Mouse (Mus musculus) erythroblast, adult 5-6 weeks (primary cell): ENCODE data around the gene Pdpk1. TPM values are rescaled to one million over a fixed set of nuclear protein-coding genes. Genes with fewer than 3 reads are reported as not detected.

Experiments used
- ATAC-seq: replicated peaks from 2 replicates; pipeline ENCODE4 v1.8.0; 2016; ENCODE audit warnings: moderate number of reproducible peaks, mild to moderate bottlenecking, moderate TSS enrichment, inconsistent platforms; ENCODE audit not compliant: poor library complexity, low FRiP score, severe bottlenecking
- total RNA-seq, 2 experiments: library from RNA; stranded (forward) in 1 of 2; stranded (reverse) in 1 of 2; fragments of 150-400 nt in 1 of 2; fragments of 200-764, 138-1000 nt in 1 of 2; gene quantifications; 2 replicates each; pipeline versions ENCODE4 v1.2.3 to v1.2.4; 2015 to 2017; ENCODE audit warnings: low replicate concordance in 2 of 2

The Pdpk1 gene
- total RNA-seq, 2 experiments from 2014 or later, result 24.0 to 30.8 TPM

DNA sequence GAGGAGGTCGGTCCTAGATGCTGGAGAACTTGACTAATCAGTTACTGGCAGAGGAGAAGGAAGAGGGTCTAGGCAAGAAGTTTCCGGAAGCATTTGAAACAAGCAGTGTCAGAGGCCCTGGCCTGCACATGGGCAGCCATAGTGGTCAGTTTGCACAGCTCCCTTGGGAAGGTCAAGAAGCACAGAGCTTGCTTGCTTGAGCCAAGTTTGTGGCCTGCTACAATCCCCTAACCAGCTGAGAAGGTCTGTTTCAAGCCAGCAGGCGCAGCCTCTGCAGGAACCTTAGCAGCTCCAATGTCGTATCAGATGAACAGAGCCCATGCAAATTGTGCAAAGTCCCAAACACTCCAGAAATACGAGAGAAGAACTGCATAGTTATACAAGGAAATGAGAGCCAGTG lies 102.7 kb downstream of the Pdpk1 start:
- ATAC-seq, result no peak

DNA sequence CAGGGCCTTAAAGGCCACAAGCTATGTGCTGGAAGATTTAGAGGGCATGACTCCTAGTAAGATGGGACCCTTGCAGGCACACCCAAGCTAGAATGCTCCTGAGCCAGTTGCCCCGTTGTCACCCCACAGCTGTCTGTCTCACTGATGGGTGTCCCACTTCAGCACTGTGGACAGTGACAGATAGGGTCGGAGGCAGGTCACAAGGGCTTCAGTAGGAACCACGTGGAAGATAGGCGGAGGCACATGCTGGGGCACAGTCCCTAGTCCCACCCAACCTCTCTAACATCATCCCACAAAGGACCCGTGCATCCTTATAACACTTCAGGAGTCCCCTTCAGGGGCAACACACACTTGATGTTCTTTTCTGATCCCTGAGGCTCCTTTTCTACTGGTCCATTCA lies 104.7 kb downstream of the Pdpk1 start:
- ATAC-seq, result no peak

GRCm38 (mm10) chr17:24045608-24046007 lies 105.1 kb downstream of the Pdpk1 start:
- ATAC-seq, result no peak

GRCm38 (mm10) chr17:24044482-24044881 lies 106.2 kb downstream of the Pdpk1 start:
- ATAC-seq, result no peak

- ATAC-seq, result no peak
These were observed 112.9 kb downstream of the Pdpk1 start, which contains the start of gene Prss27 for GRCm38 (mm10) chr17:24037844-24038243. Prss27 (plus strand) TSS chr17:24038144.

DNA sequence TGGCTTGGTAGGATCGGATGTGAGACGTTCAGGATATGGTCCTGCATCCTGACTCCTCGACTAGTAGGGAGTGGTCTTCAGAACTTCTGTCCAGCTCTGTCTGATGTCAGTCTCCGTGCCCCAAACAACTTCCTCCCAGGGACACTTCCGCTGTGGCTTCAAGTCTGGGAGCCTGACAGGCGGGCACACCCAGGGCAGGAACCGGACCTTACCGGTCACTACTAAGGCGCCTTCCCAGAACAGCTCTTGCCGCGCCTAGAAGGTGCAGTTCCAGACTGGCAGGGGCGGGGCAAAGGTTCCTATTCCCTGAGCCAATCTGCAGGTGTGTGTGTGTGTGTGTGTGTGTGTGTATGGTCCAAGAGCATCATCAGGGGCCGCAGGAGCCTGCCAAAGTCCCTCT lies 113.4 kb downstream of the Pdpk1 start:
- no peak for ATAC-seq

- no peak for ATAC-seq
These were observed 113.8 kb downstream of the Pdpk1 start for GRCm38 (mm10) chr17:24036954-24037353.

- ATAC-seq, result no peak
These were observed 115.6 kb downstream of the Pdpk1 start for GRCm38 (mm10) chr17:24035087-24035486.

- no peak for ATAC-seq
These were observed 120.2 kb downstream of the Pdpk1 start for GRCm38 (mm10) chr17:24030551-24030950.

DNA sequence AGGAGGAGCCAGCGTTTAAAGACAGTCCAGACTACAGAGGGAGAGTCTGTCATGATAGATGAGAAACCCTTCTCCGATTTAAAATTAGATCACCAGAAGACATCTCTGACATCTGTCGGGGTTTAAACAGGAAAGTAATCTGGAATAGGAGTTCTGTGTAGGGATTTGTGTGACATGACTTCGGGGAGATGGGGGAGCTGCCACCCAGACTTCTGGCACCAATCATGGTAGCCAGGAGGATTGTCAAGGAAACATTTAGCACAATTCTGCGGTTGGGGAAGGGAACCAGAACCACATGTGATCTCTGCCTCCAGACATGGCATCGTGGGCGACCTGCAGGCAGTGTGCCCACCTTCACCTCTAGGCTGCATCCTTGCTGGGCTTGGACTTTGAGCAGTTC lies 121.2 kb downstream of the Pdpk1 start:
- no peak for ATAC-seq

Other genes starting within 250 kb of the Pdpk1 start
- gene Dcpp3, start 233.5 kb downstream of the Pdpk1 start, total RNA-seq (2015; ENCODE audit: low replicate concordance), result not detected in 2 replicates
- not detected in 2 replicates for gene Dcpp3, start 233.5 kb downstream of the Pdpk1 start, total RNA-seq (2017; ENCODE audit: low replicate concordance)
- gene Sbp, start 209.3 kb downstream of the Pdpk1 start, total RNA-seq (2015; ENCODE audit: low replicate concordance), result not detected in 2 replicates
- gene Sbp, start 209.3 kb downstream of the Pdpk1 start, total RNA-seq (2017; ENCODE audit: low replicate concordance), result not detected in 2 replicates
- not detected in 2 replicates for gene Sbpl, start 195.7 kb downstream of the Pdpk1 start, total RNA-seq (2015; ENCODE audit: low replicate concordance)
- gene Sbpl, start 195.7 kb downstream of the Pdpk1 start, total RNA-seq (2017; ENCODE audit: low replicate concordance), result not detected in 2 replicates
- gene Prss30, start 170.4 kb downstream of the Pdpk1 start, total RNA-seq (2015; ENCODE audit: low replicate concordance), result not detected in 2 replicates
- not detected in 2 replicates for gene Prss30, start 170.4 kb downstream of the Pdpk1 start, total RNA-seq (2017; ENCODE audit: low replicate concordance)
- gene Prss22, start 152.8 kb downstream of the Pdpk1 start, total RNA-seq (2015; ENCODE audit: low replicate concordance), result not detected in 2 replicates
- not detected in 2 replicates for gene Prss22, start 152.8 kb downstream of the Pdpk1 start, total RNA-seq (2017; ENCODE audit: low replicate concordance)
- not detected in 2 replicates for gene Prss27, start 112.8 kb downstream of the Pdpk1 start, total RNA-seq (2015; ENCODE audit: low replicate concordance)
- not detected in 2 replicates for gene Prss27, start 112.8 kb downstream of the Pdpk1 start, total RNA-seq (2017; ENCODE audit: low replicate concordance)
- gene Kctd5, start 77.4 kb downstream of the Pdpk1 start, total RNA-seq (2015; ENCODE audit: low replicate concordance), result 6.5 and 11.5 TPM in 2 replicates
- gene Kctd5, start 77.4 kb downstream of the Pdpk1 start, total RNA-seq (2017; ENCODE audit: low replicate concordance), result 4.3 and 8.1 TPM in 2 replicates
- gene Amdhd2, start 12.8 kb upstream of the Pdpk1 start, total RNA-seq (2015; ENCODE audit: low replicate concordance), result 3.3 and 12.5 TPM in 2 replicates
- 11.0 and 15.1 TPM in 2 replicates for gene Amdhd2, start 12.8 kb upstream of the Pdpk1 start, total RNA-seq (2017; ENCODE audit: low replicate concordance)
- gene Atp6v0c, start 18.8 kb upstream of the Pdpk1 start, total RNA-seq (2015; ENCODE audit: low replicate concordance), result 160 and 166 TPM in 2 replicates
- 53.8 and 97.7 TPM in 2 replicates for gene Atp6v0c, start 18.8 kb upstream of the Pdpk1 start, total RNA-seq (2017; ENCODE audit: low replicate concordance)
- gene Tbc1d24, start 54.6 kb upstream of the Pdpk1 start, total RNA-seq (2015; ENCODE audit: low replicate concordance), result 2.3 TPM in 2 replicates
- gene Tbc1d24, start 54.6 kb upstream of the Pdpk1 start, total RNA-seq (2017; ENCODE audit: low replicate concordance), result 0.98 and 1.6 TPM in 2 replicates
- gene Ntn3, start 58.6 kb upstream of the Pdpk1 start, total RNA-seq (2015; ENCODE audit: low replicate concordance), result not detected in 2 replicates
- gene Ntn3, start 58.6 kb upstream of the Pdpk1 start, total RNA-seq (2017; ENCODE audit: low replicate concordance), result not detected in 2 replicates
- gene Tedc2, start 69.9 kb upstream of the Pdpk1 start, total RNA-seq (2015; ENCODE audit: low replicate concordance), result 5.6 and 10.9 TPM in 2 replicates
- 6.0 and 6.8 TPM in 2 replicates for gene Tedc2, start 69.9 kb upstream of the Pdpk1 start, total RNA-seq (2017; ENCODE audit: low replicate concordance)
- gene Ccnf, start 100.6 kb upstream of the Pdpk1 start, total RNA-seq (2015; ENCODE audit: low replicate concordance), result 16.1 and 24.7 TPM in 2 replicates
- 42.2 and 65.5 TPM in 2 replicates for gene Ccnf, start 100.6 kb upstream of the Pdpk1 start, total RNA-seq (2017; ENCODE audit: low replicate concordance)
- gene Abca17, start 200.1 kb upstream of the Pdpk1 start, total RNA-seq (2015; ENCODE audit: low replicate concordance), result not detected in 2 replicates
- not detected in 2 replicates for gene Abca17, start 200.1 kb upstream of the Pdpk1 start, total RNA-seq (2017; ENCODE audit: low replicate concordance)
- gene Abca3, start 201.0 kb upstream of the Pdpk1 start, total RNA-seq (2015; ENCODE audit: low replicate concordance), result 7.3 and 16.1 TPM in 2 replicates
- gene Abca3, start 201.0 kb upstream of the Pdpk1 start, total RNA-seq (2017; ENCODE audit: low replicate concordance), result 11.1 and 14.8 TPM in 2 replicates